Mouse (Mus musculus): Measurements from ENCODE around the gene Epc2. TPM values are rescaled to one million over a fixed set of nuclear protein-coding genes. Genes with fewer than 3 reads are reported as not detected.

The Epc2 gene
- polyA plus RNA-seq, 1 experiment from 2014 or later = 5.4 TPM

GRCm38 (mm10) chr2:49447586-49448475, 3.5 kb upstream of the Epc2 start:
- Histone ChIP-seq H3K27ac (no peak overlapping the region), H3K36me3 (no peaks in the 10 kb centered on the region), H3K4me1 (no peaks in the 10 kb centered on the region), H3K4me3 (no peak overlapping the region), H3K9me3 (no peaks in the 10 kb centered on the region), H3K27me3 (ENCODE audit: insufficient read depth, poor library complexity, severe bottlenecking) (no peaks in the 10 kb centered on the region)
- DNase-seq (ENCODE audit: low spot score) = no peak
- 55% methylated on average over 8 of the region's 8 CpGs for WGBS

GRCm38 (mm10) chr2:49450467-49450866, 819 bp upstream of the Epc2 start:
- Histone ChIP-seq H3K9me3 (no peaks in the 10 kb centered on the region), H3K27ac (peak overlapping the region; percentile 100; the same call in 1 of the 2 replicates), H3K4me3 (peak overlapping the region; percentile 91), H3K27me3 (ENCODE audit: insufficient read depth, poor library complexity, severe bottlenecking) (no peaks in the 10 kb centered on the region), H3K36me3 (no peaks in the 10 kb centered on the region), H3K4me1 (peaks cover 3% of the 10 kb centered on the region; the same call in 1 of the 2 replicates)
- WGBS = 27% methylated on average over 4 of the region's 4 CpGs
- no peak for DNase-seq (ENCODE audit: low spot score)

DNA sequence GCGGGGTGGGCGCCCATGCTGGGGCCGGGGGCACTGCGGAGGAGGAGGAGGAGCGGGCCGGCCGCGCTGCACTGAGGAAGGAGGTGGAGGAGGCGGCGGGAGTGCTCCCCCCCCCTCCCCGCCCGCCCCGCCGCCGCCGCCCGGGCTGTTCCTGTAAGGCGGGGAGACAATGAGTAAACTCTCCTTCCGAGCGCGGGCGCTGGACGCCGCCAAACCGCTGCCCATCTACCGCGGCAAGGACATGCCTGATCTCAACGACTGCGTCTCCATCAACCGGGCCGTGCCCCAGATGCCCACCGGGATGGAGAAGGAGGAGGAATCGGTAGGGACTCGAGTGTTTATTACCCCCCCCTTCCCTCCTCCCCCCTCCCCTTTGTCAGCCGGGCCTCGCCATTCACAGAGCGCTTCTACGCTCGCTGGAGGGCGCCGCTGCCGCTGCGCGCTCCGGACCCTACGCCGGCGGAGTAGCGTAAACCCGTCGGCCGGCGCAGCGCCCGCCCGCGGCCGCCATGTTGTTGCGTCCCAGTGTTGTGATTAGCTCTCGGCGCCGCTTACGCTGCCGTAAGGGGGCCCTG, 438 bp downstream of the Epc2 start:
- Histone ChIP-seq H3K27me3 (ENCODE audit: insufficient read depth, poor library complexity, severe bottlenecking) (no peaks in the 10 kb centered on the region), H3K9me3 (no peaks in the 10 kb centered on the region), H3K36me3 (no peaks in the 10 kb centered on the region), H3K27ac (peak overlapping the region; percentile 100), H3K4me1 (peaks cover 10% of the 10 kb centered on the region; the same call in 1 of the 2 replicates), H3K4me3 (peak overlapping the region; percentile 91)
- WGBS = under 1% methylated on average over 45 of the region's 64 CpGs
- peak; percentile 95 for DNase-seq (ENCODE audit: low spot score)

- Histone ChIP-seq H3K27me3 (ENCODE audit: insufficient read depth, poor library complexity, severe bottlenecking) (no peaks in the 10 kb centered on the region), H3K27ac (peak overlapping the region; percentile 100), H3K4me3 (peak overlapping the region; percentile 91), H3K36me3 (no peaks in the 10 kb centered on the region), H3K4me1 (peaks cover 10% of the 10 kb centered on the region; the same call in 1 of the 2 replicates), H3K9me3 (no peaks in the 10 kb centered on the region)
- peak; percentile 82 for DNase-seq (ENCODE audit: low spot score)
- WGBS = 1% methylated on average over 37 of the region's 37 CpGs
These were observed 1.3 kb downstream of the Epc2 start for GRCm38 (mm10) chr2:49452451-49453081.

- 84% methylated on average over 2 of the region's 2 CpGs for WGBS
- Histone ChIP-seq H3K36me3 (peaks cover 10% of the 10 kb centered on the region), H3K4me3 (no peak overlapping the region), H3K9me3 (no peaks in the 10 kb centered on the region; the same call in 1 of the 2 replicates), H3K27me3 (ENCODE audit: insufficient read depth, poor library complexity, severe bottlenecking) (no peaks in the 10 kb centered on the region), H3K4me1 (peaks cover 10% of the 10 kb centered on the region; the same call in 1 of the 2 replicates), H3K27ac (no peak overlapping the region)
- no peak for DNase-seq (ENCODE audit: low spot score)
These were observed 6.5 kb downstream of the Epc2 start for GRCm38 (mm10) chr2:49457797-49458196.

- 88% methylated on average over 3 of the region's 3 CpGs for WGBS
- peaks cover 10% of the 10 kb centered on the region; the same call in 1 of the 2 replicates for H3K4me1 ChIP-seq
- H3K27me3 ChIP-seq (ENCODE audit: insufficient read depth, poor library complexity, severe bottlenecking) = no peaks in the 10 kb centered on the region
These were observed 14.5 kb downstream of the Epc2 start for GRCm38 (mm10) chr2:49465672-49466222.

GRCm38 (mm10) chr2:49467038-49467437, 15.8 kb downstream of the Epc2 start:
- 94% methylated on average over 1 of the region's 1 CpGs for WGBS
- H3K4me1 ChIP-seq = peaks cover 16% of the 10 kb centered on the region; the same call in 1 of the 2 replicates
- H3K27me3 ChIP-seq (ENCODE audit: insufficient read depth, poor library complexity, severe bottlenecking) = no peaks in the 10 kb centered on the region
- H3K27ac ChIP-seq = no peak overlapping the region
- no peak overlapping the region for H3K4me3 ChIP-seq
- no peaks in the 10 kb centered on the region for H3K36me3 ChIP-seq
- no peak for DNase-seq (ENCODE audit: low spot score)
- no peaks in the 10 kb centered on the region for H3K9me3 ChIP-seq

More at GRCm38 (mm10) chr2:49465672-49466222, 14.5 kb downstream of the Epc2 start:
- Histone ChIP-seq H3K4me3 (no peak overlapping the region), H3K36me3 (peaks cover 10% of the 10 kb centered on the region), H3K9me3 (no peaks in the 10 kb centered on the region; the same call in 1 of the 2 replicates), H3K27ac (no peak overlapping the region)
- no peak for DNase-seq (ENCODE audit: low spot score)

DNA sequence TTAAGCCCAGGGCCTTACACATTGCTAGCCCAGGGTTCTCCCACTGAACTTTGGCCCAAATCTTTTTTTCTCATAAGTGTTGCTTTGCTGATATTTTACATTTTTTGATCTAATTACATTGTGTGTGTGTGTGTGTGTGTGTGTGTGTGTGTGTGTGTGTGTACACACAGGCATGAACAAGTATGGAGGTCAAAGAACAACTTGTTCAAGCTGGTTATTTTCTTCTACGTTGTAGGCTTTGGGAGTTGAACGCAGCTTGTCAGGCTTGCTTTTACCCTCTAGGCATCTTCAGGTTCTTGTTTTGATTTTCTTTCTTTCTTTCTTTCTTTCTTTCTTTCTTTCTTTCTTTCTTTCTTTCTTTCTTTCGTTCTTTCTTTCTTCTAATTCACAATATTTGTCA, 19.9 kb downstream of the Epc2 start:
- WGBS = 84% methylated on average over 3 of the region's 3 CpGs
- no peaks in the 10 kb centered on the region for H3K9me3 ChIP-seq
- no peak overlapping the region for H3K27ac ChIP-seq
- H3K4me3 ChIP-seq = no peak overlapping the region
- DNase-seq (ENCODE audit: low spot score) = no peak
- no peaks in the 10 kb centered on the region for H3K36me3 ChIP-seq
- H3K4me1 ChIP-seq = peaks cover 19% of the 10 kb centered on the region; the same call in 1 of the 2 replicates
- H3K27me3 ChIP-seq (ENCODE audit: insufficient read depth, poor library complexity, severe bottlenecking) = no peaks in the 10 kb centered on the region

GRCm38 (mm10) chr2:49471641-49472355, 20.5 kb downstream of the Epc2 start:
- H3K4me3 ChIP-seq = no peak overlapping the region
- H3K4me1 ChIP-seq = peaks cover 19% of the 10 kb centered on the region; the same call in 1 of the 2 replicates
- no peaks in the 10 kb centered on the region for H3K36me3 ChIP-seq
- no peaks in the 10 kb centered on the region for H3K9me3 ChIP-seq
- no peaks in the 10 kb centered on the region for H3K27me3 ChIP-seq (ENCODE audit: insufficient read depth, poor library complexity, severe bottlenecking)
- DNase-seq (ENCODE audit: low spot score) = no peak
- no peak overlapping the region for H3K27ac ChIP-seq
- WGBS = 75% methylated on average over 5 of the region's 5 CpGs

GRCm38 (mm10) chr2:49472443-49472842, 21.2 kb downstream of the Epc2 start:
- DNase-seq (ENCODE audit: low spot score) = no peak
- Histone ChIP-seq H3K36me3 (no peaks in the 10 kb centered on the region), H3K27ac (no peak overlapping the region), H3K9me3 (no peaks in the 10 kb centered on the region), H3K27me3 (ENCODE audit: insufficient read depth, poor library complexity, severe bottlenecking) (no peaks in the 10 kb centered on the region), H3K4me3 (no peak overlapping the region), H3K4me1 (peaks cover 19% of the 10 kb centered on the region; the same call in 1 of the 2 replicates)
- 81% methylated on average over 6 of the region's 6 CpGs for WGBS

DNA sequence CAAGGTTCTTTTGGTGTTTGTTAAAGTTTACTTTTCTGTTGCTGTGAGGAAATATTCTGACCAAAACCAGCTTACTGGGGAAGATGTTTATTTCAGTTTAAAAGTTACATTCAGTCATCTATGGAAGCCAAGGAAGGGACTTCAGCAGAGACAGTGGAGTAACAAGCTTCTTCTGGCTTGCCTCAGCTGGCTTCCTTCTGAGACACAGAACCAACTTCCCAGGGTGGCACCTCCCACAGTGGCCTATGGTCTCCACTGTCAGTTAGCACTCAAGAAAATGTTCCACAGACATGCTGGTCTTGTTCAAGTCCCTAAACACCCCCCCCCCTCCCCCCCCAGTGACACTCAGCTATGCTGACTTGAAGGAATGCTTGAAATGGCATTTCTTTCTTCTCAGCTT, 30.9 kb downstream of the Epc2 start:
- no peak for DNase-seq (ENCODE audit: low spot score)
- Histone ChIP-seq H3K9me3 (no peaks in the 10 kb centered on the region), H3K4me1 (peaks cover 4% of the 10 kb centered on the region), H3K36me3 (no peaks in the 10 kb centered on the region), H3K27me3 (ENCODE audit: insufficient read depth, poor library complexity, severe bottlenecking) (no peaks in the 10 kb centered on the region), H3K4me3 (no peak overlapping the region), H3K27ac (no peak overlapping the region)

- no peak overlapping the region for H3K4me3 ChIP-seq
- no peak for DNase-seq (ENCODE audit: low spot score)
- no peak overlapping the region for H3K27ac ChIP-seq
- 93% methylated on average over 5 of the region's 5 CpGs for WGBS
- no peaks in the 10 kb centered on the region for H3K36me3 ChIP-seq
- H3K9me3 ChIP-seq = no peaks in the 10 kb centered on the region
- no peaks in the 10 kb centered on the region for H3K27me3 ChIP-seq (ENCODE audit: insufficient read depth, poor library complexity, severe bottlenecking)
- H3K4me1 ChIP-seq = peaks cover 4% of the 10 kb centered on the region
These were observed 32.1 kb downstream of the Epc2 start for GRCm38 (mm10) chr2:49483382-49483781.
